Mouse (Mus musculus) small intestine, adult 2 months (tissue): ENCODE data around the gene Pitpnb. TPM values are rescaled to one million over a fixed set of nuclear protein-coding genes. Genes with fewer than 3 reads are reported as not detected.

Experiments
- H3K27ac ChIP-seq: fragments of 200-500 bp; 2 replicates; pipeline ENCODE4 v1.5.1; 2012; ENCODE audit warnings: low read depth, low read length, control low read depth, inconsistent platforms; ENCODE audit not compliant: insufficient read depth
- H3K27me3 ChIP-seq: fragments of 200-500 bp; 2 replicates; pipeline ENCODE4 v1.6.1; 2012; ENCODE audit warnings: mild to moderate bottlenecking, moderate library complexity, low read length, inconsistent platforms; ENCODE audit not compliant: control insufficient read depth, insufficient read depth
- H3K36me3 ChIP-seq: fragments of 200-500 bp; 2 replicates; pipeline ENCODE4 v1.6.1; 2012; ENCODE audit warnings: mild to moderate bottlenecking, low read length, control low read depth, inconsistent platforms; ENCODE audit not compliant: control insufficient read depth, insufficient read depth
- H3K4me1 ChIP-seq: fragments of 200-500 bp; 2 replicates; pipeline ENCODE4 v1.6.1; 2012; ENCODE audit warnings: low read length, inconsistent platforms, mixed read lengths; ENCODE audit not compliant: control insufficient read depth, insufficient read depth, insufficient read length
- H3K4me3 ChIP-seq: fragments of 200-500 bp; 2 replicates; pipeline ENCODE4 v1.5.1; 2012; ENCODE audit warnings: low read depth, mild to moderate bottlenecking, control low read depth, inconsistent platforms, low read length, moderate library complexity
- CTCF ChIP-seq: fragments of 200-500 bp; IDR thresholded peaks from 2 replicates; pipeline ENCODE4 v1.5.1; 2012; ENCODE audit warnings: low read depth, mild to moderate bottlenecking, control low read depth, inconsistent platforms, low read length, moderate library complexity, mixed read lengths; ENCODE audit not compliant: insufficient replicate concordance, insufficient read length; ENCODE audit errors: extremely low read depth
- POLR2A ChIP-seq: fragments of 200-500 bp; IDR thresholded peaks from 2 replicates; pipeline ENCODE4 v1.6.1; 2012; ENCODE audit warnings: low read depth, mild to moderate bottlenecking, control low read depth, inconsistent platforms, low read length, moderate library complexity
- WGBS: fragments of 180-500 bp; shearing (Covaris S2); methylation state at CpG from one replicate; pipeline ENCODE4 v1.1.7; 2018; 5-methylcytosine and 5-hydroxymethylcytosine counted together
- polyA plus RNA-seq: library from polyadenylated mRNA; depleted of rRNA; stranded (reverse); fragments of >200 nt; gene quantifications from 2 replicates; pipeline ENCODE4 v1.2.3, GENCODE M21; 2012

Pitpnb gene
- polyA plus RNA-seq, 1 experiment: 44.5 TPM

DNA sequence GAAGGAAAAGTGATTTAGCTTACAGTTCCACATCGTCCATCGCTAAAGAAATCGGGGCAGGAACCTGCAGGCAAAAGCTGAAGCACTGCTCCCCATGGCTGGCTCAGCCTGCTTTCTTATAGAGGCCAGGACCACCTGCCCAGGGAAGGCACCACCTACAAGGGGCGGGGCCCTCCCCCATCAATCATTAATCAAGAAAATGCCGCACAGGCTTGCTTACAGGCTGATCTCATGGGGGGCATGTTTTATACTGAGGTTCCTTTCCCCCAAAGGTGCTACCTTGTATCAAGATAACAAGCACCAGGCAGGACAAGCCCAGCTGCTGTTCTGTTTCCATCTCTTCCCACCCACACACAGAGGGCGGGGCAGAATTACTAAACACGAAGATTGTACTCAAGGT lies 31.9 kb upstream of the Pitpnb start:
- 35% methylated on average over 7 of the region's 7 CpGs for WGBS
- Histone ChIP-seq H3K4me3 (no peak overlapping the region), H3K36me3 (no peaks in the 10 kb centered on the region), H3K4me1 (no peaks in the 10 kb centered on the region), H3K27me3 (no peaks in the 10 kb centered on the region), H3K27ac (no peak overlapping the region)
- TF ChIP-seq POLR2A (no peak), CTCF (no peak)

DNA sequence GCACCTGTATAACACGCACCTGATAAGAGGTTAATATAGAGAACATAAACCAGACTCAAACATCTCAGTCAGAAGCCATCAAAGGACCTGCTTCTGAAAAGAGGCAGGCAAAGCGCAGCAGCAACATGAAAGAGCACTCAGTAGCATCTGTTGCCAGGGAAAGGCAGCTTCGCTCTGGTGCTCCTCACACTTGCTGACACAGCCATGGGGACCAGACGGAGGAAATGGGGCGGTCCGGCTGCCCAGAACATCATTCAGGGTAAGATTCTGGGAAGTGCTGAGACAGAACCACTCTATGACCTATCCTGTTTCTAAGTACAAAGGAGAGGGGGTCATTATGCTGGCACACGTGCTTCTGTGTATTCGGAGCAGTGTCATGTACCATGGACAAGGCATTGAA lies 29.8 kb upstream of the Pitpnb start:
- Histone ChIP-seq H3K4me3 (no peak overlapping the region), H3K36me3 (no peaks in the 10 kb centered on the region), H3K4me1 (no peaks in the 10 kb centered on the region), H3K27ac (no peak overlapping the region), H3K27me3 (no peaks in the 10 kb centered on the region)
- TF ChIP-seq POLR2A: no peak
- TF ChIP-seq CTCF: no peak
- 79% methylated on average over 8 of the region's 8 CpGs for WGBS

DNA sequence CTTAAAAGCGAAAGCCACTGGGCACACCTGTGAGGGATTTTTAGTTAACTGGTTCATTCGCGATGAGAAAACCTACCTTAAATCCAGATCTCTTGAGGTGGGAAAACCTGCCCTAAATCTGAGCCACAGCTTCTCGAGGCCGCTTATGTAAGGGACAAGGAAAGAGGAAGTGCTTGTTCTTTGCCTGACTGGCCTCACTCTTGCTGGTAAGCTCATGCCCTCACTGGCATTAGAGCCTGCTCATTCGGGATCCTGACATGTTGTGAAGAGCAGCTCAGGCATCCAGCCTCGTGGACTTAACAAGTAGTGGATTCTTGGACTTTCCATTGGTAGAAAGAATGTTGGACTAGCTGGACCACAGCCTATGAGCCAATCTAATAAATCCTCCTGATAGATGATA lies 28.8 kb upstream of the Pitpnb start:
- TF ChIP-seq POLR2A: no peak
- TF ChIP-seq CTCF: no peak
- no peaks in the 10 kb centered on the region for H3K36me3 ChIP-seq
- H3K4me1 ChIP-seq: no peaks in the 10 kb centered on the region
- WGBS: 48% methylated on average over 7 of the region's 7 CpGs
- H3K4me3 ChIP-seq: no peak overlapping the region
- H3K27ac ChIP-seq: no peak overlapping the region
- no peaks in the 10 kb centered on the region for H3K27me3 ChIP-seq

DNA sequence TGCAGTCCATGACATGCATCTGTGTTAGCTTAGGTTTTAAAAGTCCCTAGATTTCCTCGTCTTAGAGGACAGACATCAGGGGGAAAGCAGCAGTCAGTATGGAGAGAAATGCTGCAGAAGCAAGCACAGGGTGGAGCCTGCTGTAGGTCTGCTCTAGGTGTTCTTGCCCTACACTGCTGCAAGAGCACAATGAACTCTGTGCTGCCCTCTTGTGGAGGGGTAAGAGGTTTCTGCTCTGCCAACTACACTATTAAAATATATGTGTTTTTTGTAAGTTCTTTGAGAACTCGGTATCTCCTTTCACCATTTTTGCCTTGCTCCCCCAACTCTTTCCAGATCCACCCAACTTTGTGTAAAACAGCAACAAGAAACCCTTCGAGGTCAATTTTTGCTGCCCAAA lies 25.8 kb upstream of the Pitpnb start:
- 84% methylated on average over 3 of the region's 3 CpGs for WGBS
- Histone ChIP-seq H3K27ac (no peak overlapping the region), H3K4me3 (no peak overlapping the region), H3K27me3 (no peaks in the 10 kb centered on the region), H3K36me3 (no peaks in the 10 kb centered on the region), H3K4me1 (no peaks in the 10 kb centered on the region)
- TF ChIP-seq CTCF (no peak), POLR2A (no peak)

DNA sequence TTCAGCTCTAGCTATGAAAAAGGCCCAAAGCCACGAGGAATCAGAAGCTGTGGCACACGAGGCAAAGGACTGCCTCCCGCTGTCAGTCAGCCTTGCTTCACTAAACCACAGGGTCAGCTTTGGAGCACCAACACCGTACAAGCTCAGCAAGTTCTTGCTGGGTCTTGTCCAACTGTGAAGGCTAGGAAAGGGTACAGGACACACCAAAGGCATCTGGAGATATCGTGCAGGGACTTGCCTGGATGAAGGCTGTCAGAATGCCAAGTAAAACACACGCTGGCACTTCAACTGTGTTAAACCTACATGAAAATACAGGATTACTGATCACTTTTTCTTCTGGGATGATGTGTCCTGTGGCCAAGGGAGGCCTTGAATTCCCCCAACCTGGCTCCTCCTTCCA lies 20.4 kb upstream of the Pitpnb start:
- H3K36me3 ChIP-seq: no peaks in the 10 kb centered on the region
- no peak overlapping the region for H3K4me3 ChIP-seq
- TF ChIP-seq CTCF (no peak), POLR2A (no peak)
- WGBS: 65% methylated on average over 6 of the region's 6 CpGs
- no peaks in the 10 kb centered on the region for H3K4me1 ChIP-seq
- no peak overlapping the region for H3K27ac ChIP-seq
- no peaks in the 10 kb centered on the region for H3K27me3 ChIP-seq

DNA sequence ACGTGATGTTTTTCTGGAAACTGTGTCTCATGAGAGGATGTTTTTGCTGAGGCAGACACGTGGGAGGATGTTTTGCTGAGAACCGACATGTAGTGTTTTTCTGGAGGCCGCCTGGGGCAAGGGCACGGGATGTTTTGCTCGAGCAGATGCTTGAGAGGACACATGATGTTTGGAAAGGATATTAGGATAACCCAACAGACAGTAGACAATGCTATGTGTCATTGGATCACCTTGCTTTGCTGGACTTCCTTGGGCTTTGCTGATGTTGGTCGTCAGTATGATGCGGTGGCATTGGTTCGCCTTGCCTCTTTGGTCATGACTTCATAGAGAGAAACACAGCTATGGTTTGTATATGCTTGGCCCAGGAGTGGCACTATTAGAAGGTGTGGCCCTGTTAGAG lies 16.7 kb upstream of the Pitpnb start:
- Histone ChIP-seq H3K4me1 (no peaks in the 10 kb centered on the region), H3K4me3 (no peak overlapping the region), H3K27me3 (no peaks in the 10 kb centered on the region), H3K27ac (no peak overlapping the region), H3K36me3 (no peaks in the 10 kb centered on the region)
- WGBS: 89% methylated on average over 9 of the region's 9 CpGs
- TF ChIP-seq POLR2A (no peak), CTCF (no peak)

DNA sequence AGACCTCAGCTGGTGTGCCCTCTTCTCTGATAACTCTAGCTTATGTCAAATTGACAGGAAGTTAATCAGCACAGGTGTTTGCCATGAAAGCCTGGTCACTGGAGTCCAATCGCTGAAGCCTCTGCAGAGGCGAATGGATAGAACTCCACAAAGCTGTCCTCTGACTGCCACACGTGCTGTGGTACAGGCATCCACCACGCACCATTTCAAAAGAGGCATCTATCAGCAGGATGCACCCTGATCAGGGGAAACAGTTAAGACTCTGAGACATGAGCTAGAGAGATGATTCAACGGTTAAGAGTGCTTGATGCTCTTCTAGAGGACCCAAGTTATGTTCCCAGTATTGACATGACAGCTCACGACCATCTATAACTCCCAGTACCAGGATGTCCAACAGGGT lies 15.5 kb upstream of the Pitpnb start:
- TF ChIP-seq POLR2A: no peak
- no peaks in the 10 kb centered on the region for H3K27me3 ChIP-seq

DNA sequence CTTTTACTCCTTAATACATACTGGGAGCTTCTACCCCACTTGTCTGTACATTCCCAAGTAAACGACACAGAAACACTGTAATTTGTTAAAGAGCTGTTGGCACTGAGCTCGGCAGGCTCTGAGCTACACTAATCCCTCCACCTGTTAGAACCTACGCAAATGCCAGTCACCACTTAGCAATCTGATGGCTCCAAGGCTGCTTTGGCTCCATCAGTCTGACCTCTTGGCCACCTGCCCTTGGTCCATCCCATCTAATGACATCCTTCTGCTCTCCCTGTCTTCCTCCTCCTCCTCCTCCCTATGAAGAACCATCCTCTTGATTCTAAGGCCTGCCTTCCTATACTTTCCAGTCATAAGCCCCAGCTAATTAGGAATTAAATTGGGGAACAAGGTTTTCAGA lies 13.0 kb upstream of the Pitpnb start:
- no peak overlapping the region for H3K27ac ChIP-seq
- H3K4me3 ChIP-seq: no peak overlapping the region
- no peaks in the 10 kb centered on the region for H3K36me3 ChIP-seq
- no peak for TF ChIP-seq POLR2A
- no peak for TF ChIP-seq CTCF
- no peaks in the 10 kb centered on the region for H3K27me3 ChIP-seq
- WGBS: 66% methylated on average over 3 of the region's 3 CpGs
- H3K4me1 ChIP-seq: no peaks in the 10 kb centered on the region

More for the DNA sequence above, 15.5 kb upstream of the Pitpnb start:
- H3K4me1 ChIP-seq: no peaks in the 10 kb centered on the region
- WGBS: 85% methylated on average over 6 of the region's 6 CpGs
- no peaks in the 10 kb centered on the region for H3K36me3 ChIP-seq
- H3K4me3 ChIP-seq: no peak overlapping the region
- H3K27ac ChIP-seq: no peak overlapping the region
